Mouse (Mus musculus) cerebellum, adult 2 months (tissue): ENCODE data around the gene Syne4.

Experiments
- CTCF ChIP-seq: fragments of 200-500 bp; IDR thresholded peaks from 2 replicates; pipeline ENCODE4 v1.5.1; 2011; ENCODE audit warnings: low read depth, mild to moderate bottlenecking, control low read depth, low read length, moderate library complexity, borderline replicate concordance; ENCODE audit not compliant: insufficient read depth
- POLR2A ChIP-seq: fragments of 200-500 bp; IDR thresholded peaks from 2 replicates; pipeline ENCODE4 v1.6.1; 2011; ENCODE audit warnings: low read length, control low read depth, borderline replicate concordance; ENCODE audit not compliant: insufficient read depth

GRCm38 (mm10) chr7:30358378-30359186, 44.0 kb downstream of the Syne4 start:
- TF ChIP-seq CTCF (no peak), POLR2A (no peak)
